Mouse (Mus musculus): ENCODE data around the gene Fcgrt.
A peak's percentile ranks its signal among the peaks of the same experiment; 100 is the strongest.
"Not testable (repeated sequence)": the region's sequence is repeated elsewhere in the genome, so short reads cannot be mapped to it uniquely, and the experiment has no call there.

Fcgrt gene

GRCm38 (mm10) chr7:45129776-45130512, 26.3 kb upstream of the Fcgrt start:
- no peak for DNase-seq (ENCODE audit: low read depth in 1 of 2, low spot score in 2 of 2)

- DNase-seq (ENCODE audit: low read depth in 1 of 2, low spot score in 2 of 2): no peak
Measured at GRCm38 (mm10) chr7:45129318-45129717, 25.7 kb upstream of the Fcgrt start.

GRCm38 (mm10) chr7:45128624-45129246, 25.1 kb upstream of the Fcgrt start, which contains the start of gene Rpl13a:
Gene Rpl13a (minus strand): TSS chr7:45128761.
- DNase-seq (ENCODE audit: low read depth in 1 of 2, low spot score in 2 of 2): peak; percentile 98

GRCm38 (mm10) chr7:45127700-45128224, 24.1 kb upstream of the Fcgrt start:
- DNase-seq (ENCODE audit: low read depth in 1 of 2, low spot score in 2 of 2): no peak

GRCm38 (mm10) chr7:45126844-45127699, 23.4 kb upstream of the Fcgrt start:
- no peak for DNase-seq (ENCODE audit: low read depth in 1 of 2, low spot score in 2 of 2)

- DNase-seq (ENCODE audit: low read depth in 1 of 2, low spot score in 2 of 2): no peak
Measured at GRCm38 (mm10) chr7:45126147-45126843, 22.6 kb upstream of the Fcgrt start.

- DNase-seq (ENCODE audit: low read depth in 1 of 2, low spot score in 2 of 2): not testable (repeated sequence)
Measured at GRCm38 (mm10) chr7:45125649-45126048, 22.0 kb upstream of the Fcgrt start.

GRCm38 (mm10) chr7:45125144-45125600, 21.5 kb upstream of the Fcgrt start:
- no peak for DNase-seq (ENCODE audit: low read depth in 1 of 2, low spot score in 2 of 2)

- peak; percentile 98 to 99 for DNase-seq (ENCODE audit: low read depth in 1 of 2, low spot score in 2 of 2)
Measured at GRCm38 (mm10) chr7:45124224-45125143, 20.8 kb upstream of the Fcgrt start, which contains the start of gene Rps11. Gene Rps11 (minus strand): TSS chr7:45124439.

GRCm38 (mm10) chr7:45123186-45123570, 19.5 kb upstream of the Fcgrt start:
- DNase-seq (ENCODE audit: low read depth in 1 of 2, low spot score in 2 of 2): no peak

GRCm38 (mm10) chr7:45122561-45123185, 19.0 kb upstream of the Fcgrt start:
- DNase-seq (ENCODE audit: low read depth in 1 of 2, low spot score in 2 of 2): no peak

- DNase-seq (ENCODE audit: low read depth in 1 of 2, low spot score in 2 of 2): no peak
Measured at GRCm38 (mm10) chr7:45121966-45122365, 18.3 kb upstream of the Fcgrt start.

- no peak for DNase-seq (ENCODE audit: low read depth in 1 of 2, low spot score in 2 of 2)
Measured at GRCm38 (mm10) chr7:45121404-45121803, 17.8 kb upstream of the Fcgrt start.

- DNase-seq (ENCODE audit: low read depth in 1 of 2, low spot score in 2 of 2): no peak
Measured at GRCm38 (mm10) chr7:45119780-45120709, 16.4 kb upstream of the Fcgrt start.

- no peak for DNase-seq (ENCODE audit: low read depth in 1 of 2, low spot score in 2 of 2)
Measured at GRCm38 (mm10) chr7:45118336-45118735, 14.7 kb upstream of the Fcgrt start.

- no peak for DNase-seq (ENCODE audit: low read depth in 1 of 2, low spot score in 2 of 2)
Measured at GRCm38 (mm10) chr7:45117566-45117965, 13.9 kb upstream of the Fcgrt start.

GRCm38 (mm10) chr7:45113476-45113875, 9.8 kb upstream of the Fcgrt start:
- DNase-seq (ENCODE audit: low read depth in 1 of 2, low spot score in 2 of 2): no peak

- DNase-seq (ENCODE audit: low read depth in 1 of 2, low spot score in 2 of 2): no peak
Measured at GRCm38 (mm10) chr7:45112529-45112928, 8.9 kb upstream of the Fcgrt start.

All from monocyte, adult 2 months (primary cell).